Mouse (Mus musculus) myocyte (in vitro differentiated cells): ENCODE results near the gene Irf2.

Source experiments
- POLR2A ChIP-seq: IDR thresholded peaks from one replicate; pipeline ENCODE4 v1.6.1; 2011; ENCODE audit warnings: low read depth, mild to moderate bottlenecking, control low read depth, moderate library complexity; ENCODE audit not compliant: insufficient read length
- TCF12 ChIP-seq: IDR thresholded peaks from one replicate; pipeline ENCODE4 v1.6.1; 2011; ENCODE audit warnings: mild to moderate bottlenecking, control low read depth; ENCODE audit not compliant: poor library complexity, insufficient read depth, severe bottlenecking

DNA sequence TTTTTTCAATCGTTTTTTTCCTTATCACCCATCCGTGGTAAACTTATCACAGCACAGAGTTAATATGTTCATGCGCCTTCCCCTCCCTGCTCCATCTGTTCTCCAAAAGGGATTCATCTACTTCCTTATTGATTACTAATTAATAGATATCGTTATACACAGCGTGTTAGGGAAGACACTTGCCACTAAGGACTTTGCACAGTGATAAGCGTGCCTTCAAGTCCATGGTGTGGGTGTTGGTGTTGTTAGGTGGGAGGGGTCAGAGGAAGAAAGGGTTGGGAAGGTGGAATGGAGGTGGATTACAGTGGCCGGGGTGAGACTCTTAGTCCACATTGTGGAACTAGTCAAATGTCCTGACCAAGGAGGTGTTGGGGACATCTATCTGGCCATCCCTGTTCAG is 21.2 kb downstream of the Irf2 start:
- TF ChIP-seq POLR2A (no peak), TCF12 (no peak)
